Mouse (Mus musculus): Measurements from ENCODE around the gene 1700017D01Rik. TPM values are rescaled to one million over a fixed set of nuclear protein-coding genes. Genes with fewer than 3 reads are reported as not detected.

1700017D01Rik gene
- polyA plus RNA-seq, 1 experiment from 2014 or later: not detected

DNA sequence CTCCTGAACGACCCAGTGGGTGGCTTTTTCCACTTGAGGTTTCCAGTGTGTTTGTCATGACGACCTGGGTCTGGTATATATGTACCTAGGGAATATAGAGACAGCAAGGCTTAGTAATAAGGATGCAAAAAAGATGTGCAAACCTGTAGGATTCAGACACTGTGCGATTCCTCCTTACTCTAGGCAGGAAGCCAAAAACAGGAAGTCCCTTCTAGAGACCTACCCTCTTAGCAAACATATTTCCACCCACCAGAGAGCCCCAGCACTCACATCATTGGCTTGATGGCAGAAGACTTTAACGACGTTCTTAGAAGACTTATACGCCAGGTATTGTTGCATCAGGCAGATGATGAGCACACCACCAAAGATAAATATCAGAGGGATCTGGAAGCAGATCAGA is 82.7 kb downstream of the 1700017D01Rik start:
- no peaks in the 10 kb centered on the region for H3K36me3 ChIP-seq
- no peak overlapping the region for H3K4me2 ChIP-seq
- no peaks in the 10 kb centered on the region for H3K9me3 ChIP-seq
- H3K9ac ChIP-seq (replicated peaks): no peak overlapping the region
- ATAC-seq (ENCODE audit: insufficient number of reproducible peaks, insufficient read depth, low FRiP score, low TSS enrichment, low read depth): no peak
- 78% methylated on average over 6 of the region's 6 CpGs for WGBS
- H3K4me1 ChIP-seq (replicated peaks): no peaks in the 10 kb centered on the region; the same call in 1 of the 2 replicates
- H3K27me3 ChIP-seq: no peaks in the 10 kb centered on the region
- H3K4me3 ChIP-seq (replicated peaks): no peak overlapping the region
- no peak overlapping the region for H3K27ac ChIP-seq

Other genes starting within 250 kb of the 1700017D01Rik start
- 68.7 and 73.7 TPM in 2 replicates for gene Tmem109, start 248.9 kb downstream of the 1700017D01Rik start, polyA plus RNA-seq (2016; fragmentation: Nextera tagmentation; extraction: Ambion mirVana)
- 44.9 and 50.3 TPM in 2 replicates for gene Prpf19, start 235.6 kb downstream of the 1700017D01Rik start, polyA plus RNA-seq (2016; fragmentation: Nextera tagmentation; extraction: Ambion mirVana)
- gene Zp1, start 210.2 kb downstream of the 1700017D01Rik start, polyA plus RNA-seq (2016; fragmentation: Nextera tagmentation; extraction: Ambion mirVana): not detected in 2 replicates
- gene Ptgdr2, start 193.7 kb downstream of the 1700017D01Rik start, polyA plus RNA-seq (2016; fragmentation: Nextera tagmentation; extraction: Ambion mirVana): 0.10 TPM in 1 of 2 replicates, not detected in the other
- 33.2 and 33.9 TPM in 2 replicates for gene Ccdc86, start 181.6 kb downstream of the 1700017D01Rik start, polyA plus RNA-seq (2016; fragmentation: Nextera tagmentation; extraction: Ambion mirVana)
- gene Ms4a10, start 156.2 kb downstream of the 1700017D01Rik start, polyA plus RNA-seq (2016; fragmentation: Nextera tagmentation; extraction: Ambion mirVana): not detected in 2 replicates
- gene Ms4a15, start 137.6 kb downstream of the 1700017D01Rik start, polyA plus RNA-seq (2016; fragmentation: Nextera tagmentation; extraction: Ambion mirVana): not detected in 2 replicates
- gene Ms4a18, start 112.8 kb downstream of the 1700017D01Rik start, polyA plus RNA-seq (2016; fragmentation: Nextera tagmentation; extraction: Ambion mirVana): not detected in 2 replicates
- not detected in 2 replicates for gene Ms4a8a, start 49.8 kb downstream of the 1700017D01Rik start, polyA plus RNA-seq (2016; fragmentation: Nextera tagmentation; extraction: Ambion mirVana)
- not detected in 2 replicates for gene 1700025F22Rik, start 34.4 kb upstream of the 1700017D01Rik start, polyA plus RNA-seq (2016; fragmentation: Nextera tagmentation; extraction: Ambion mirVana)
- not detected in 2 replicates for gene Ms4a13, start 65.9 kb upstream of the 1700017D01Rik start, polyA plus RNA-seq (2016; fragmentation: Nextera tagmentation; extraction: Ambion mirVana)
- gene Ms4a12, start 101.6 kb upstream of the 1700017D01Rik start, polyA plus RNA-seq (2016; fragmentation: Nextera tagmentation; extraction: Ambion mirVana): not detected in 2 replicates
- gene Ms4a1, start 135.4 kb upstream of the 1700017D01Rik start, polyA plus RNA-seq (2016; fragmentation: Nextera tagmentation; extraction: Ambion mirVana): not detected in 2 replicates
- not detected in 2 replicates for gene Ms4a5, start 153.0 kb upstream of the 1700017D01Rik start, polyA plus RNA-seq (2016; fragmentation: Nextera tagmentation; extraction: Ambion mirVana)
- gene Ms4a14, start 183.6 kb upstream of the 1700017D01Rik start, polyA plus RNA-seq (2016; fragmentation: Nextera tagmentation; extraction: Ambion mirVana): not detected in 2 replicates
- 2.2 and 2.4 TPM in 2 replicates for gene Ms4a7, start 205.3 kb upstream of the 1700017D01Rik start, polyA plus RNA-seq (2016; fragmentation: Nextera tagmentation; extraction: Ambion mirVana)
- gene Ms4a4a, start 244.6 kb upstream of the 1700017D01Rik start, polyA plus RNA-seq (2016; fragmentation: Nextera tagmentation; extraction: Ambion mirVana): 1.6 and 2.0 TPM in 2 replicates